Mouse (Mus musculus) liver, postnatal 0 days (tissue): ENCODE measurements around the gene Galr3.

ENCODE experiments used
- CTCF ChIP-seq: sonication (generic); IDR thresholded peaks from 2 replicates; pipeline ENCODE4 v1.5.1; 2016; ENCODE audit warnings: antibody characterized with exemption, low read depth
- EP300 ChIP-seq: IDR thresholded peaks from 2 replicates; pipeline ENCODE4 v1.6.1; 2016; ENCODE audit warnings: antibody characterized with exemption, low read depth, mild to moderate bottlenecking

DNA sequence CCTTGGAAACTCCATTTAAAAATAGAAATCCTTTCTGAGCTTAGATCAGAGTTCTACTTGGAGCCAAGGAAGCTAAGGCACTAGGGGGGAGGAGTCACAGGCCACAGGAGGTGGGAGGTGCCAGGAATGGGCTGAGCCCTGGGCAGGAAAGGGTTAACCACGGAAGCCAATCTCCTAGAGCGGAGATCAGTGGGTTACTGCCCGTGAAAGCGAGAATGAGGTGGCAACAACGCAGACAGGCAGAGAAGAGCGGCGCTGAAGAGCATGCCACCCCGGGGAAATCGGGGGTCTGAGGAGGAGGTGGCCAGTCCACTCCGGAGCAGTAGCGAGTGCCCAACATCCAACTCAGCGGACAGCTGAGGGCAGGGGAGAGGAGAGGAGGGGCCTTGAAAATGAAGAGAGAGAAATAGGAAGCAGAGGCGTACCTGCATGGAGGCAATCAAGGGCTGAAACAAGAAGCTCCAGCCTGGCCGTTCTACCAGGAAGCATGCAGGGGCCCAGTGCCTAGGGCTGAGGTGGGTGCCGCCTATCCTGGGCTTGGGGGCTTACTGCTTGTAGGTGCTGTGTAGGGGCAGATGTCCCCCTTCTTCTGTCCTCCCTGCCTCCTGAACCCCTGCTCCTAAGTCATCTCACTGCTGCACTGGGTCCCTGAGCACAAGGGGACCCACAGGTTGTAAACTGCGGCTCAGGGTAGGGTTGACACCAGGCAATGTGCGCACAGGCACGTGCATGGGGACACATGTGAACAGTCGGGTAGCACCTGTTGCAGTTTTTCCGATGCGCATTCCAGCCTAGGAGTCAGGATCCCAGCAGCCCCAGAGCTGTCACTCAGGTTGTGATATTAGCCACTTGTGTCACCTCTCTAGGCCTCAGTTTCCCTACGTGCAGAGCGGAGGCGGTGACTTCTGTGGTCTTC is 926 bp upstream of the Galr3 start:
- TF ChIP-seq CTCF (no peak), EP300 (no peak)
